Mouse (Mus musculus): ENCODE results near the gene Gm11492. TPM values are rescaled to one million over a fixed set of nuclear protein-coding genes. Genes with fewer than 3 reads are reported as not detected.

The Gm11492 gene
- polyA plus RNA-seq, 1 experiment, result not detected

DNA sequence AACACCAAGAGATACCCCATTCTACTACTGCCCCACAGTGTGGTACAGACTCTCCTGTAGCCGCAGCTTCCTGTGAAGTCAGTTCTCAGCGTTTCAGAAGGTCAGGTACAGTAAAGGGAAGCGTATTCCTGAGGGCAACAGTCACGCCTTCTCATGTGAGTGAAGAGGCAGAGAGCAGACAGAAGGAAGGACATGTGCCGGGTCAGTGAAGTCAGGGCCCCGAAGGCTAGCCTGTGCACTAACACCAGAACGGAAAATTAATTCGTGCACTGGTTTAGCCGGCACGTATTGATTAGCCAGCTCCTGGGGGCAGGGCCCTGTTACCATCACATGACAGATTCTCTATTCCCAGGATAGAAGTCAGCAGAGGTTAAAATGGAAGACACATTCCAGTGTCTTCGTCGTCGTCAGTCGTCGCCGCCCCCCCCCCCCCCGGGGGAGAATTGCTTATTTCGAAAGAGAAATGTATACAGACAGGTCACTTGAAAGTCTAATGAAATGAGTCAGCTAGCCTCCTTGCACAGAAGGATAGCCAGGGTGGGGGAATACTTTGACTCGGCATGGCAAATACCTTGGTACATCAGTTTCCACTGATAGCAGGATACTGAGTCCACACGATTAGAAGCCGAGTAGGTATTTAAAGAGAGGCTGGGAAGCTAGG lies 8.2 kb downstream of the Gm11492 start:
- Histone ChIP-seq H3K36me3 (ENCODE audit: control insufficient read depth, insufficient read depth) (no peaks in the 10 kb centered on the region), H3K79me3 (ENCODE audit: low read depth) (no peaks in the 10 kb centered on the region)
- no peak for TF ChIP-seq MYOD1 (IDR thresholded peaks at IDR 0.05; ENCODE audit: control insufficient read depth, insufficient read length, low read depth)

DNA sequence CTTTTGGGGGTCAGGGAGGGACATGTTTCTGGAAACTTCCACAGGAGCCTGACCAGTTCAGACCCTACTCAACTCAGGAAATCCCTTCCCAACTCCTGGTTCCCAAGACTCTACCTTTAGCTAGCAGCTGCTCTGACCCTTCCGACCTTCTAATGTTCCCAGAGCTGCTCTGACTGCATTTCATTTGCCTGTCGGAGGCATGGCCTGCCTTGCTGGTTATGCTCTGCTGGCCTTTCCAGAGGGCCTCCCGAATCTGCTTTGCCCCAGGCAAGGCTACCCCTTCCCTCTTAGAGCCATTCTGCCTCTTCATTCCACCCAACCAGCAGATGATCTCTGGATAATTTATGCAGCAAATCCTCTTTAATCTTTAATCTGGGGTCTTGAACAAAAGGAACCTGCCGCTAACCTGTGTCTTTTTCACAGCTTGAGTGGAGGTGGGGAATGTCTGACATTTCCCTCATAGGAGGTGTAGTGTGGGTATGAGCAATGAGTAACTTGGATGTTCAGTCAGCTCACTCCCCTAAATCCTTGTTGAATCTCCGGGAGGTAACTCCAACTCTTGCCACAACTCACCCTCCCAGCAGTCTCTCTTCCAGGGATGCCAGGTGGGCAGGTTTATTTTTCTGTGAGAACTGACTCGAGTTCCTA lies 11.3 kb downstream of the Gm11492 start:
- no peak for TF ChIP-seq USF1 (IDR thresholded peaks at IDR 0.05; ENCODE audit: low read depth)
- no peak for TF ChIP-seq FOSL1 (IDR thresholded peaks at IDR 0.05; ENCODE audit: insufficient read depth, low read length, poor library complexity, severe bottlenecking)
- no peak for TF ChIP-seq MYOG (IDR thresholded peaks at IDR 0.05; ENCODE audit: control insufficient read depth, extremely low read depth, insufficient read length)
- no peak for TF ChIP-seq CTCF (IDR thresholded peaks at IDR 0.05; ENCODE audit: control insufficient read depth, insufficient read depth, insufficient read length)
- TF ChIP-seq MYOD1 (IDR thresholded peaks at IDR 0.05; ENCODE audit: control insufficient read depth, insufficient read length, low read depth), result no peak
- no peak for TF ChIP-seq MAX (IDR thresholded peaks at IDR 0.05)
- TF ChIP-seq CEBPB (IDR thresholded peaks at IDR 0.05; ENCODE audit: low read depth), result no peak
- Histone ChIP-seq H3K27me3 (ENCODE audit: control insufficient read depth, insufficient read depth, insufficient read length) (peaks cover 43% of the 10 kb centered on the region), H3K4me3 (ENCODE audit: insufficient read depth, poor library complexity, severe bottlenecking) (no peak overlapping the region), H3K79me3 (ENCODE audit: low read depth) (no peaks in the 10 kb centered on the region), H3K79me2 (ENCODE audit: control insufficient read depth, insufficient read depth) (no peaks in the 10 kb centered on the region), H3ac (ENCODE audit: control insufficient read depth, insufficient read length, low read depth) (no peak overlapping the region), H3K36me3 (ENCODE audit: control insufficient read depth, insufficient read depth) (no peaks in the 10 kb centered on the region)

More for the DNA sequence above, 8.2 kb downstream of the Gm11492 start:
- no peak overlapping the region for H3ac ChIP-seq (ENCODE audit: control insufficient read depth, insufficient read length, low read depth)
- H3K27me3 ChIP-seq (ENCODE audit: control insufficient read depth, insufficient read depth, insufficient read length), result peaks cover 64% of the 10 kb centered on the region
- no peak overlapping the region for H3K4me3 ChIP-seq (ENCODE audit: insufficient read depth, poor library complexity, severe bottlenecking)
- H3K79me2 ChIP-seq (ENCODE audit: control insufficient read depth, insufficient read depth), result no peaks in the 10 kb centered on the region

DNA sequence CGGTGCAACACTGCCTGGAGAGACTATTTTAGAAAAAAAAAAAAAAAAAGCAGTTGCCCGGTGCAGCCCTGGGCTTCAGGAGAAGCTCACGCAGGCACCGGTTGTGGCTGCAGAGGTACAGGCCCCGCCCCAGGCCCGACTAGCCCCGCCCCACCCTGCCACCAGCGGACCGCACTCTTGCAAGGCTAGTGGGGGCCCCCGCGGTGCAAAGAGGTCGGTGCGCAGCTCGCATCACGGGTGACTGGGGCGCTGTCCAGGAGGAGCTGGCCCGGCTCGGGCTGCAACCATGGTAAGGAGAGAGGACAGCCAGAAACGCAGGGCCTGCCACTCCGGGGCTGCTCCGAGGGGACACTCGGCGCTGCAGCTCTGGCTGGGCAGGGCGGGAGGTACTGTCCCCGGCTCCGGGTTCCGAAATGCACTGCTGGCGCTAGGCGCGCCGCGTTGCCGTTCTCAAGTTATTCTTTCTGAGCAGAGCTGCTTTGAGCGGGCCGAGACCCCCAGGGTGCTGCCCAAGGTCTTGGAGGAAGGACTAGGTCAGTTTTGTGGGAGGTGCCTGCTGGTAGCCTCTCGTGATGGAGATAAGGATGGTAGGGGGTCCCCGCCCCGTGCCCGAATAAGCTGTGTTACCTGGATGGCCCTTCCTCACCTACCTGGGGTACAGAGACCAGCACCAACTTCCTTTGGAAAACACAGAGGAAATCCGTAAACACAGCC lies 12.0 kb downstream of the Gm11492 start:
- H3K36me3 ChIP-seq (ENCODE audit: control insufficient read depth, insufficient read depth), result no peaks in the 10 kb centered on the region
- H3K79me2 ChIP-seq (ENCODE audit: control insufficient read depth, insufficient read depth), result no peaks in the 10 kb centered on the region
- H3ac ChIP-seq (ENCODE audit: control insufficient read depth, insufficient read length, low read depth), result no peak overlapping the region
- H3K4me3 ChIP-seq (ENCODE audit: insufficient read depth, poor library complexity, severe bottlenecking), result no peak overlapping the region
- no peaks in the 10 kb centered on the region for H3K79me3 ChIP-seq (ENCODE audit: low read depth)
- peaks cover 37% of the 10 kb centered on the region for H3K27me3 ChIP-seq (ENCODE audit: control insufficient read depth, insufficient read depth, insufficient read length)
- TF ChIP-seq MYOG (IDR thresholded peaks at IDR 0.05; ENCODE audit: control insufficient read depth, extremely low read depth, insufficient read length) (no peak), FOSL1 (IDR thresholded peaks at IDR 0.05; ENCODE audit: insufficient read depth, low read length, poor library complexity, severe bottlenecking) (no peak), CEBPB (IDR thresholded peaks at IDR 0.05; ENCODE audit: low read depth) (no peak), USF1 (IDR thresholded peaks at IDR 0.05; ENCODE audit: low read depth) (no peak), MYOD1 (IDR thresholded peaks at IDR 0.05; ENCODE audit: control insufficient read depth, insufficient read length, low read depth) (no peak), MAX (IDR thresholded peaks at IDR 0.05) (no peak), CTCF (IDR thresholded peaks at IDR 0.05; ENCODE audit: control insufficient read depth, insufficient read depth, insufficient read length) (no peak)

DNA sequence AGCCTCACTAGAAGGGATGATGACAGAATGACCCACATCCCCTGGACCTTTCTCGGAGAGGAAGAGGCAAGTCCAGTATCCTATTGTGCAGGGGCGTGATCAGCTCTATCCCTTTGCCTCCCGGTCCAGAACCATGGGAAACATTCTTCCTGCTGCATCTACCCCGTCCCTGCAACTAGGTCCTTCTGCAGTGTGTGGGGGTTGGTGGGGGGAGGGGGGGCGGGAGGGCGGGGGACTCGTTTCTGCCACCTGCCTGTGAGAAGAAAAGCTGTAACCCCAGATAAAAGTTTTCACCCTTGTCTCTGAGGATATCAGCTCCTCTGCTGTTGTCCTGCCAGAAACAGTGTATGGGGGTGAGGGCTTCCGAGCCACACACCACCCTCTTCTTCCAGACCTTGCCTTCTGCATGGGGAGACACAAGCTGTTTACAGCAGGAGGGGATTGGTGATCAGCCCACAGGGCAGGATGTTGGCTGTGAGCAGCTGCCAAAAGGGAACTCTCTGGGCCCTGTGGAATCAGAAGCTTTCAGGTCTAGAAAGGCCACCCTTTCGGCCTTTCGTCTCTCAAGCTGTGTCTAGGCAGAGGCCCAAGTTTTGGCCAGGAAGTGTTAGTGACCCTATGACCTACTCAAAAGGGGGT lies 12.6 kb downstream of the Gm11492 start:
- Histone ChIP-seq H3K36me3 (ENCODE audit: control insufficient read depth, insufficient read depth) (no peaks in the 10 kb centered on the region), H3K79me3 (ENCODE audit: low read depth) (no peaks in the 10 kb centered on the region), H3ac (ENCODE audit: control insufficient read depth, insufficient read length, low read depth) (no peak overlapping the region), H3K79me2 (ENCODE audit: control insufficient read depth, insufficient read depth) (no peaks in the 10 kb centered on the region), H3K27me3 (ENCODE audit: control insufficient read depth, insufficient read depth, insufficient read length) (peaks cover 31% of the 10 kb centered on the region), H3K4me3 (ENCODE audit: insufficient read depth, poor library complexity, severe bottlenecking) (no peak overlapping the region)
- no peak for TF ChIP-seq FOSL1 (IDR thresholded peaks at IDR 0.05; ENCODE audit: insufficient read depth, low read length, poor library complexity, severe bottlenecking)
- no peak for TF ChIP-seq CTCF (IDR thresholded peaks at IDR 0.05; ENCODE audit: control insufficient read depth, insufficient read depth, insufficient read length)

DNA sequence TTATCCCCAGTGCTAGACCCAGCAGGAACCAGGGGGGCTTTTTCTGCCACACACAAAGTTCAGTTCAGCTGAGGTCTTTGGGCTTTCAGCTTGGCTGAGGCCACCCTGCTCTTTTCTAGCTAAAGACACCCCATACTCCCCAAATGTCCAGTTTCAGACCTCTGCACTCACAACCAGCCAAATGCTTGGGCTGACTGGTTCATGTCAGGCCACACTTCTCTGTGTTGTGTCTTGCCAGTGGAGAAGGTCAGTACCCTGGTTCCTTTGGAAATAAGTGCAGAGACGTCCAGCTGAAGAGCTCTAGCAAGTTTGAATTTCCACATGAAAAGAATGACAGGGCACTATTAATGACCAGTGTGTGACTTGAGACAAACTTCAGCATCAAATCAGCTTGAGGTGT lies 13.3 kb downstream of the Gm11492 start:
- Histone ChIP-seq H3K79me2 (ENCODE audit: control insufficient read depth, insufficient read depth) (no peaks in the 10 kb centered on the region), H3K36me3 (ENCODE audit: control insufficient read depth, insufficient read depth) (no peaks in the 10 kb centered on the region), H3K27me3 (ENCODE audit: control insufficient read depth, insufficient read depth, insufficient read length) (peaks cover 27% of the 10 kb centered on the region), H3K79me3 (ENCODE audit: low read depth) (no peaks in the 10 kb centered on the region), H3ac (ENCODE audit: control insufficient read depth, insufficient read length, low read depth) (no peak overlapping the region), H3K4me3 (ENCODE audit: insufficient read depth, poor library complexity, severe bottlenecking) (no peak overlapping the region)
- TF ChIP-seq MYOG (IDR thresholded peaks at IDR 0.05; ENCODE audit: control insufficient read depth, extremely low read depth, insufficient read length) (no peak), FOSL1 (IDR thresholded peaks at IDR 0.05; ENCODE audit: insufficient read depth, low read length, poor library complexity, severe bottlenecking) (no peak), CEBPB (IDR thresholded peaks at IDR 0.05; ENCODE audit: low read depth) (no peak), MAX (IDR thresholded peaks at IDR 0.05) (no peak), USF1 (IDR thresholded peaks at IDR 0.05; ENCODE audit: low read depth) (no peak), CTCF (IDR thresholded peaks at IDR 0.05; ENCODE audit: control insufficient read depth, insufficient read depth, insufficient read length) (no peak), MYOD1 (IDR thresholded peaks at IDR 0.05; ENCODE audit: control insufficient read depth, insufficient read length, low read depth) (no peak)
